Mouse (Mus musculus): ENCODE results near the gene Slc12a8. TPM values are rescaled to one million over a fixed set of nuclear protein-coding genes. Genes with fewer than 3 reads are reported as not detected.
A peak's percentile ranks its signal among the peaks of the same experiment; 100 is the strongest.

The Slc12a8 gene
- polyA plus RNA-seq, 1 experiment from 2014 or later: 4.0 TPM

- Histone ChIP-seq H3K4me1 (replicated peaks; ENCODE audit: control insufficient read depth, insufficient read depth) (0 out of 2 replicates have a peak, but pooled peaks cover 6% of the 10 kb centered on the region), H3K36me3 (ENCODE audit: control insufficient read depth, insufficient read depth, low read length) (no peaks in the 10 kb centered on the region), H3K4me3 (ENCODE audit: low read depth, low read length) (no peak overlapping the region), H3K4me2 (replicated peaks; ENCODE audit: low read depth) (no peak overlapping the region), H3K27ac (replicated peaks) (no peak overlapping the region), H3K9me3 (ENCODE audit: control insufficient read depth, low read length) (no peaks in the 10 kb centered on the region), H3K9ac (ENCODE audit: low read length) (no peak overlapping the region), H3K27me3 (ENCODE audit: control insufficient read depth, insufficient read depth, low read length) (no peaks in the 10 kb centered on the region)
- TF ChIP-seq EP300 (optimal IDR thresholded peaks at IDR 0.05): no peak
- TF ChIP-seq CTCF (IDR thresholded peaks at IDR 0.05; ENCODE audit: low read depth): no peak
- DNase-seq (ENCODE audit: low spot score): no peak
- ATAC-seq (ENCODE audit: low FRiP score, low TSS enrichment): no peak
- WGBS: 84% methylated on average over 1 of the region's 1 CpGs
Observed at GRCm38 (mm10) chr16:33693553-33693952, 176.4 kb downstream of the Slc12a8 start.

GRCm38 (mm10) chr16:33696811-33697575, 179.9 kb downstream of the Slc12a8 start:
- H3K9me3 ChIP-seq (ENCODE audit: control insufficient read depth, low read length): no peaks in the 10 kb centered on the region

GRCm38 (mm10) chr16:33697576-33698276, 180.6 kb downstream of the Slc12a8 start:
- Histone ChIP-seq H3K36me3 (ENCODE audit: control insufficient read depth, insufficient read depth, low read length) (no peaks in the 10 kb centered on the region), H3K4me3 (ENCODE audit: low read depth, low read length) (no peak overlapping the region), H3K9ac (ENCODE audit: low read length) (no peak overlapping the region), H3K4me2 (replicated peaks; ENCODE audit: low read depth) (no peak overlapping the region), H3K9me3 (ENCODE audit: control insufficient read depth, low read length) (no peaks in the 10 kb centered on the region), H3K27me3 (ENCODE audit: control insufficient read depth, insufficient read depth, low read length) (no peaks in the 10 kb centered on the region), H3K4me1 (replicated peaks; ENCODE audit: control insufficient read depth, insufficient read depth) (0 out of 2 replicates have a peak, but pooled peaks cover 6% of the 10 kb centered on the region), H3K27ac (replicated peaks) (peak overlapping the region; percentile 37)
- DNase-seq (ENCODE audit: low spot score): no peak
- peak; percentile 72 for ATAC-seq (ENCODE audit: low FRiP score, low TSS enrichment)
- TF ChIP-seq CTCF (IDR thresholded peaks at IDR 0.05; ENCODE audit: low read depth) (no peak), EP300 (optimal IDR thresholded peaks at IDR 0.05) (no peak)
- WGBS: 38% methylated on average over 9 of the region's 9 CpGs

More at GRCm38 (mm10) chr16:33696811-33697575, 179.9 kb downstream of the Slc12a8 start:
- WGBS: 67% methylated on average over 13 of the region's 13 CpGs
- Histone ChIP-seq H3K4me3 (ENCODE audit: low read depth, low read length) (no peak overlapping the region), H3K27me3 (ENCODE audit: control insufficient read depth, insufficient read depth, low read length) (no peaks in the 10 kb centered on the region), H3K36me3 (ENCODE audit: control insufficient read depth, insufficient read depth, low read length) (no peaks in the 10 kb centered on the region), H3K4me2 (replicated peaks; ENCODE audit: low read depth) (no peak overlapping the region), H3K4me1 (replicated peaks; ENCODE audit: control insufficient read depth, insufficient read depth) (0 out of 2 replicates have a peak, but pooled peaks cover 6% of the 10 kb centered on the region), H3K27ac (replicated peaks) (peak overlapping the region; percentile 8), H3K9ac (ENCODE audit: low read length) (no peak overlapping the region)
- TF ChIP-seq EP300 (optimal IDR thresholded peaks at IDR 0.05): no peak
- no peak; the same call in 1 of the 2 replicates for ATAC-seq (ENCODE audit: low FRiP score, low TSS enrichment)
- no peak for DNase-seq (ENCODE audit: low spot score)

GRCm38 (mm10) chr16:33698277-33698790, 181.2 kb downstream of the Slc12a8 start:
- ATAC-seq (ENCODE audit: low FRiP score, low TSS enrichment) (peak; percentile 34; the same call in 1 of the 2 replicates), DNase-seq (ENCODE audit: low spot score) (no peak)
- Histone ChIP-seq H3K27me3 (ENCODE audit: control insufficient read depth, insufficient read depth, low read length) (no peaks in the 10 kb centered on the region), H3K4me1 (replicated peaks; ENCODE audit: control insufficient read depth, insufficient read depth) (0 out of 2 replicates have a peak, but pooled peaks cover 6% of the 10 kb centered on the region), H3K27ac (replicated peaks) (peak overlapping the region; percentile 37), H3K4me2 (replicated peaks; ENCODE audit: low read depth) (0 out of 2 replicates have a peak overlapping the region, but pooled peaks have one; percentile 14), H3K36me3 (ENCODE audit: control insufficient read depth, insufficient read depth, low read length) (no peaks in the 10 kb centered on the region), H3K4me3 (ENCODE audit: low read depth, low read length) (no peak overlapping the region), H3K9me3 (ENCODE audit: control insufficient read depth, low read length) (no peaks in the 10 kb centered on the region), H3K9ac (ENCODE audit: low read length) (0 out of 2 replicates have a peak overlapping the region, but pooled peaks have one; percentile 8)
- WGBS: 36% methylated on average over 12 of the region's 12 CpGs
- no peak for TF ChIP-seq CTCF (IDR thresholded peaks at IDR 0.05; ENCODE audit: low read depth)

GRCm38 (mm10) chr16:33700584-33700983, 183.5 kb downstream of the Slc12a8 start:
- DNase-seq (ENCODE audit: low spot score) (no peak), ATAC-seq (ENCODE audit: low FRiP score, low TSS enrichment) (no peak)
- TF ChIP-seq CTCF (IDR thresholded peaks at IDR 0.05; ENCODE audit: low read depth) (no peak), EP300 (optimal IDR thresholded peaks at IDR 0.05) (no peak)
- WGBS: 63% methylated on average over 5 of the region's 5 CpGs
- no peak overlapping the region for H3K4me3 ChIP-seq (ENCODE audit: low read depth, low read length)
- no peak overlapping the region for H3K27ac ChIP-seq (replicated peaks)
- H3K9me3 ChIP-seq (ENCODE audit: control insufficient read depth, low read length): no peaks in the 10 kb centered on the region
- no peak overlapping the region for H3K4me2 ChIP-seq (replicated peaks; ENCODE audit: low read depth)
- H3K36me3 ChIP-seq (ENCODE audit: control insufficient read depth, insufficient read depth, low read length): no peaks in the 10 kb centered on the region
- H3K9ac ChIP-seq (ENCODE audit: low read length): no peak overlapping the region
- H3K27me3 ChIP-seq (ENCODE audit: control insufficient read depth, insufficient read depth, low read length): no peaks in the 10 kb centered on the region
- 0 out of 2 replicates have a peak, but pooled peaks cover 6% of the 10 kb centered on the region for H3K4me1 ChIP-seq (replicated peaks; ENCODE audit: control insufficient read depth, insufficient read depth)
